Mouse (Mus musculus): ENCODE measurements around the gene Cnnm4.

- TF ChIP-seq CTCF (IDR thresholded peaks at IDR 0.05; ENCODE audit: borderline replicate concordance, control insufficient read depth, extremely low read depth, insufficient read depth, low read length, poor library complexity), result no peak
- TF ChIP-seq POLR2A (IDR thresholded peaks at IDR 0.05; ENCODE audit: control insufficient read depth, extremely low read depth, insufficient read depth, low read length, poor library complexity), result no peak
Observed at GRCm38 (mm10) chr1:36437223-36437622, 34.2 kb upstream of the Cnnm4 start.
